Mouse (Mus musculus) forebrain, embryonic 11.5 days (tissue): ENCODE data around the gene Mettl17. TPM values are rescaled to one million over a fixed set of nuclear protein-coding genes. Genes with fewer than 3 reads are reported as not detected.

Experiments
- microRNA-seq: library from miRNA; unstranded; fragments of <30 nt; microRNA quantifications from one replicate; pipeline ENCODE4, GENCODE M21; 2016; ENCODE audit not compliant: insufficient number of aligned reads
- polyA plus RNA-seq: library from polyadenylated mRNA; unstranded; fragments of >200 nt; fragmentation: Nextera tagmentation; extraction: Ambion mirVana; gene quantifications from 2 replicates; pipeline ENCODE4 v1.2.1, GENCODE M21; 2014

Gene Mettl17
- polyA plus RNA-seq, 1 experiment from 2014 or later = 60.0 TPM

Small RNAs within 50 kb of the gene (microRNA-seq; reads per million reads assigned to microRNA genes)
- gene Gm27375 = not detected

Other genes with a start within 250 kb of the Mettl17 start
- gene Gm4181, start 249.2 kb upstream of the Mettl17 start, polyA plus RNA-seq = not detected in 2 replicates
- gene Gm17079, start 189.4 kb upstream of the Mettl17 start, polyA plus RNA-seq = not detected in 2 replicates
- not detected in 2 replicates for gene Gm5800, start 167.7 kb upstream of the Mettl17 start, polyA plus RNA-seq
- not detected in 2 replicates for gene Ang4, start 111.3 kb upstream of the Mettl17 start, polyA plus RNA-seq
- not detected in 2 replicates for gene AY358078, start 84.8 kb upstream of the Mettl17 start, polyA plus RNA-seq
- gene Ear6, start 31.1 kb upstream of the Mettl17 start, polyA plus RNA-seq = not detected in 2 replicates
- 0.45 and 0.89 TPM in 2 replicates for gene Slc39a2, start 8.0 kb downstream of the Mettl17 start, polyA plus RNA-seq
- 8.9 and 11.2 TPM in 2 replicates for gene Ndrg2, start 29.3 kb downstream of the Mettl17 start, polyA plus RNA-seq
- gene Tppp2, start 33.6 kb downstream of the Mettl17 start, polyA plus RNA-seq = not detected in 2 replicates
- not detected in 2 replicates for gene Rnase13, start 37.9 kb downstream of the Mettl17 start, polyA plus RNA-seq
- 93.3 and 99.7 TPM in 2 replicates for gene Arhgef40, start 99.9 kb downstream of the Mettl17 start, polyA plus RNA-seq
- gene Tmem253, start 130.8 kb downstream of the Mettl17 start, polyA plus RNA-seq = 0.92 and 0.95 TPM in 2 replicates
- 105 and 116 TPM in 2 replicates for gene Zfp219, start 135.9 kb downstream of the Mettl17 start, polyA plus RNA-seq
- gene Olfr221, start 157.6 kb downstream of the Mettl17 start, polyA plus RNA-seq = not detected in 2 replicates
- gene Hnrnpc, start 219.2 kb downstream of the Mettl17 start, polyA plus RNA-seq = 937 and 1,003 TPM in 2 replicates
- 108 and 109 TPM in 2 replicates for gene Rpgrip1, start 225.9 kb downstream of the Mettl17 start, polyA plus RNA-seq